Mouse (Mus musculus) stomach, embryonic 15.5 days (tissue): ENCODE results near the gene Camk2d. TPM values are rescaled to one million over a fixed set of nuclear protein-coding genes. Genes with fewer than 3 reads are reported as not detected.

Experiments
- ATAC-seq: fragments of 200-750 bp; cut with Nextera tagmentation; 2 replicates; pipeline ENCODE4 v1.8.0; 2017; ENCODE audit warnings: low read depth, moderate number of reproducible peaks, moderate TSS enrichment; ENCODE audit not compliant: insufficient read depth, low FRiP score
- H3K27ac ChIP-seq: fragments of 300-500 bp; sonication (generic); 2 replicates; pipeline ENCODE4 v1.5.1; 2015; ENCODE audit warnings: mild to moderate bottlenecking, inconsistent platforms
- H3K27me3 ChIP-seq: fragments of 300-500 bp; sonication (generic); replicated peaks from 2 replicates; pipeline ENCODE4 v1.6.1; 2015; ENCODE audit warnings: inconsistent platforms
- H3K36me3 ChIP-seq: fragments of 300-500 bp; sonication (generic); 2 replicates; pipeline ENCODE4 v1.6.1; 2015; ENCODE audit warnings: inconsistent platforms
- H3K4me1 ChIP-seq: fragments of 300-500 bp; sonication (generic); 2 replicates; pipeline ENCODE4 v1.6.1; 2015; ENCODE audit warnings: inconsistent platforms
- H3K4me2 ChIP-seq: fragments of 300-500 bp; sonication (generic); 2 replicates; pipeline ENCODE4 v1.6.1; 2015; ENCODE audit warnings: mild to moderate bottlenecking, inconsistent platforms
- H3K4me3 ChIP-seq: fragments of 300-500 bp; sonication (generic); replicated peaks from 2 replicates; pipeline ENCODE4 v1.5.1; 2015; ENCODE audit warnings: inconsistent platforms
- H3K9ac ChIP-seq: fragments of 300-500 bp; sonication (generic); 2 replicates; pipeline ENCODE4 v1.6.1; 2015; ENCODE audit warnings: inconsistent platforms
- H3K9me3 ChIP-seq: fragments of 300-500 bp; sonication (generic); 2 replicates; pipeline ENCODE4 v1.6.1; 2016; ENCODE audit warnings: inconsistent platforms
- WGBS: fragments of 180-500 bp; shearing (Covaris S2); methylation state at CpG from one replicate; pipeline ENCODE4 v1.1.7; 2015; 5-methylcytosine and 5-hydroxymethylcytosine counted together
- polyA plus RNA-seq: library from polyadenylated mRNA; unstranded; fragments of >200 nt; fragmentation: Nextera tagmentation; extraction: Ambion mirVana; gene quantifications from 2 replicates; pipeline ENCODE4 v1.2.1, GENCODE M21; 2015

The Camk2d gene
- polyA plus RNA-seq, 1 experiment from 2014 or later = 37.7 TPM

DNA sequence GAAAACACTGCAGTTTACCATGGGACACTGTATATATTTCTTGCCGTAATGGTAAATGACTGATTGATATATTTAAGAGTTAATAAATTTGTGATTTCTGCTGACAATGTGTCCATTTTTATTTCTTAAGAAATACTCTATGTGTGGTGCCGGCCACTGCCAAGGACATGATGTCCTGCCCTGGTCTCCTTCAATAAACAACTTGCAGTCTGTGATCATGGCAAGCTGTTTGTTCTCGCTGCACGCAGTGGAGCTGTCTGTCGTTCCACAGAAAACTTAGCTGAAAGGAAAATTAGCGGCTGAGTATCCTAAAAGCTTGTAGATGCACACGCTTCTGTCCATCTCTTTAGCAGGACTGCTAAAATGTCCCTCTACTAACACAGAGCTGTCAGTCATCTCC, 248.7 kb downstream of the Camk2d start:
- 0 out of 2 replicates have a peak, but pooled peaks cover 3% of the 10 kb centered on the region for H3K36me3 ChIP-seq
- H3K4me2 ChIP-seq = no peak overlapping the region
- no peak for ATAC-seq
- no peaks in the 10 kb centered on the region for H3K27me3 ChIP-seq
- no peak overlapping the region for H3K9ac ChIP-seq
- no peaks in the 10 kb centered on the region for H3K9me3 ChIP-seq
- WGBS = 85% methylated on average over 7 of the region's 7 CpGs
- H3K27ac ChIP-seq = no peak overlapping the region
- H3K4me1 ChIP-seq = no peaks in the 10 kb centered on the region
- no peak overlapping the region for H3K4me3 ChIP-seq

DNA sequence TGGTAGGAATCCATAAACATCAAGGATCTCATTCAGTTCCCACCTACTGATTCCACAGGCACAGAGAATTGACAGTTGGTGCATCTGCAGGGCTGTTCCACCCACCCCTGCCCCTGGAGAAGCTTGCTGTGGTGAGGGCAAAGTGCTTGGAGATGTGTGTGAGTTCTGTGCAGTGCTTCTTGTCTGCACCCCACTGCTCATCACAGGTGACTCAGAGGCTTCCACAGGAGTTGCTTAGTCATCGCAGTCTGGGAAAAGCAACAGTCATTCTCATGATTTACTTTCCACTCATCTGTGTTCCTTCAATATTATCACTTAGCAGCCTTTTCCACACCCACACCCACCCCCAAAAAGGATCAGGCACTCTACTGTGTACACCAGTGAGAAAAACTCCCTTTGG, 252.0 kb downstream of the Camk2d start:
- H3K9ac ChIP-seq = no peak overlapping the region
- H3K27me3 ChIP-seq = no peaks in the 10 kb centered on the region
- H3K27ac ChIP-seq = no peak overlapping the region
- WGBS = 82% methylated on average over 1 of the region's 1 CpGs
- no peak overlapping the region for H3K4me2 ChIP-seq
- H3K36me3 ChIP-seq = no peaks in the 10 kb centered on the region
- ATAC-seq = no peak
- no peaks in the 10 kb centered on the region for H3K4me1 ChIP-seq
- H3K4me3 ChIP-seq = no peak overlapping the region
- no peaks in the 10 kb centered on the region for H3K9me3 ChIP-seq

DNA sequence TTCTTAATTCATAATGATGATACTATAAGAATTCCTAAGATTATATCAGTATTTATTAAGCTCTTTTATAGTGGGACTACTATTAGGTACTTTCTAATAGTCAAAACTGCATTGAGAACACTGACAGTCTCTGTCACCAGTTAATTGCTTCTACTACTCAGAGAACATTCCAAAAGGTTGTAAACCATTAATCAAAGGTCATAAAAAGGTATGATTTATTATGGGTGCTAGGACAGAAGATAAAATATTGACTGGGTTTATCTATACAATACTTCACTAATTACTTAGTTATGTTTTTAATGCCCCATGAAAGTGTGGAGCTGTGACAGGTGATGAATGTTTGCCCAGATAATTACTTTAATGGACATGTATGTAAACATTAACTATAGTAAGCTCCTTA, 264.3 kb downstream of the Camk2d start:
- no peak overlapping the region for H3K9ac ChIP-seq
- no peaks in the 10 kb centered on the region for H3K4me1 ChIP-seq
- no peak overlapping the region for H3K27ac ChIP-seq
- ATAC-seq = no peak
- H3K36me3 ChIP-seq = no peaks in the 10 kb centered on the region
- H3K9me3 ChIP-seq = no peaks in the 10 kb centered on the region
- H3K4me3 ChIP-seq = no peak overlapping the region
- H3K27me3 ChIP-seq = no peaks in the 10 kb centered on the region
- no peak overlapping the region for H3K4me2 ChIP-seq

DNA sequence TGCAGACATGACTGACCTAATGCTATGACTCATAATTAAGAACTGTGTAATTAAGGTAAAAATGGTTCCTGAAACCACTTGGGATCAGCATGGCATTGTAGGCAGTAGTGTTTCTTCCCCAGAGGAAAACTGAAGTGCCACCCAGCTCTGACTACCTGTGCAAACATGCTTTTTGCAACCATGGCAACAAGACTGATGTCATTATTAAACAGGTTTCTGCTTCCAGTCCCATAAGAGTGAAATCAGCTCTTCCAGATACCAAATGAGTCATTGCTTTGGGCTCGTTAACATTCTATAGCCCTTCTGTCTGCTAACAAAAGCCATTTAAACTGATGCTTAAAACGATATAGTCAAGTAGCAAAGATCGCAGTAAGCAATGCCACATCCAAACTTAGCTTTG, 273.5 kb downstream of the Camk2d start:
- no peak overlapping the region for H3K27ac ChIP-seq
- H3K27me3 ChIP-seq = no peaks in the 10 kb centered on the region
- H3K4me3 ChIP-seq = no peak overlapping the region
- WGBS = 59% methylated on average over 3 of the region's 3 CpGs
- no peaks in the 10 kb centered on the region for H3K36me3 ChIP-seq
- no peaks in the 10 kb centered on the region for H3K4me1 ChIP-seq
- no peak overlapping the region for H3K9ac ChIP-seq
- ATAC-seq = peak; percentile 72; the same call in 1 of the 2 replicates
- no peak overlapping the region for H3K4me2 ChIP-seq
- H3K9me3 ChIP-seq = no peaks in the 10 kb centered on the region

DNA sequence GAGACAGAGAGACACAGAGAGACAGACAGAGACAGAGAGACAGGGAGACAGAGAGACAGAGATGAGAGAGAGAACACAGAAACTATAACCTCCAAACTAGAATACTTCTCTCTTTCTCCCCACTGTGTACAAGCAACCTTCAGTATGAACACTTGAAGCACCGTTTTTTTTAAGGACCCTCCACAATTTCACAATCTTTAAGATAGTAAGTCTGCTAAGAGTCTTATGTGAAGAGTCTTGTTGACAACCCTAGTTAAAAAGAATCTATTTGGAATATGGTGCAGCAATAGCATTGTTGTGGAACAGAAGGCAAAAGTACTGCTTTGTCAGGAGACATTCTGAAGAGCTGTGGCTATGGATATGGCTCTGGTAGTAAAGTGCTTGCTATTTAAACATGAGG, 274.6 kb downstream of the Camk2d start:
- Histone ChIP-seq H3K4me2 (no peak overlapping the region), H3K4me1 (no peaks in the 10 kb centered on the region), H3K9ac (no peak overlapping the region), H3K4me3 (no peak overlapping the region), H3K36me3 (no peaks in the 10 kb centered on the region), H3K27me3 (no peaks in the 10 kb centered on the region), H3K9me3 (no peaks in the 10 kb centered on the region), H3K27ac (no peak overlapping the region)
- WGBS = 88% methylated on average over 1 of the region's 1 CpGs
- ATAC-seq = no peak

DNA sequence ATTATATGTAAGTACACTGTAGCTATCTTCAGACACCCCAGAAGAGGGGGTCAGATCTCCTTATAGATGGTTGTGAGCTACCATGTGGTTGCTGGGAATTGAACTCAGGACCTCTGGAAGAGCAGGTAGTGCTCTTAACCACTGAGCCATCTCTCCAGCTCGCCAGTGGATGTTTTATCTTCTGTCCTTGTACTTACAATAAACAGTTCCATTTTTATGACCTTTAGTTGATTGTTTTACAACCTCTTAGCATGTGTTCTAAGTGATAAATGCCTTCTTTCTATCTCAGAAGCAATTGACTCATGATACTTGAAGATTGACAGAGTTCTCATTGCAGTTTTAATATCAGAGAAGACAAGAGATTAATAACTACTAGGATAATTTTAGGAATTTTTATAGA, 282.1 kb downstream of the Camk2d start:
- Histone ChIP-seq H3K4me1 (no peaks in the 10 kb centered on the region), H3K4me2 (no peak overlapping the region), H3K27ac (no peak overlapping the region), H3K9me3 (no peaks in the 10 kb centered on the region), H3K36me3 (no peaks in the 10 kb centered on the region), H3K27me3 (no peaks in the 10 kb centered on the region), H3K4me3 (no peak overlapping the region), H3K9ac (no peak overlapping the region)
- no peak for ATAC-seq
- 31% methylated on average over 1 of the region's 1 CpGs for WGBS

DNA sequence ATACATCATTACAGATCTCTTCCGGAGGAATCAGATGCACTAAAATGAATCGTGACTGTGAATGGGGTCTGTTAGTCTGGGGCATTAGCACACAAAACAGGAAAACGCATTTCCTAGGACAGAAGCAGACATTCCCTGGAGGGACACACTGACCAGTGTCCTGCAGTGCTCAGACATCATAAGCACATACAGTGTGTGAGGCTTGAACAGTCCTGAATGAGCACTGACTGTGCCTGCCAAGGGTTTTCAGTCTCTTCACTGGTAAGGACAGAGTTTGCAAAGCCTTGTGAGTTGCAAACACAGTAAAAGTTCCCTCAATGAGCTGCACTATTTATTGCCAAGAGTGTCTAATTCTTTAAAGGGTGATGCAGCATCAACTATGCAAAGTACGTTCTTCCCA, 290.0 kb downstream of the Camk2d start:
- Histone ChIP-seq H3K4me2 (no peak overlapping the region), H3K36me3 (no peaks in the 10 kb centered on the region), H3K9ac (no peak overlapping the region), H3K4me1 (no peaks in the 10 kb centered on the region), H3K27me3 (no peaks in the 10 kb centered on the region), H3K9me3 (no peaks in the 10 kb centered on the region), H3K4me3 (no peak overlapping the region), H3K27ac (no peak overlapping the region)
- WGBS = 63% methylated on average over 4 of the region's 4 CpGs
- no peak for ATAC-seq

DNA sequence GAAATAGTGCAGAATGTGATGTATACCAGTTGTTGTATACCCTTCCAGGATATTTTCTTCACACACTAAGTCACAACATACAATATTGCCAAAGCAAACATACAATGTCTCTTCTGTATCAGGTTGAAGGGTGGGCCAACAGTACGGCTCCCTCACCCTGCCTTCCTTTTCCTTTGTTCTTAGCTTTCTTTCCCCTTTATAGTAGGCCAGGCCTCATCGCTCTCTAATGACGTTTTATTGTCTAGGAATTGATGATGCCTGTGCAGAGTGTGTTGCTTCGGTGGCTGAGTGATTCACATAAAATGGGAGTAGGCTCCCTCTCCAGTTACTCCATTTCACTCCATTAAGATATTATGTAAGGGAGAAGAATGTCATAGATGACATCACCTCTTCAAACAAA, 290.5 kb downstream of the Camk2d start:
- H3K9ac ChIP-seq = no peak overlapping the region
- H3K4me2 ChIP-seq = no peak overlapping the region
- no peaks in the 10 kb centered on the region for H3K27me3 ChIP-seq
- no peak overlapping the region for H3K27ac ChIP-seq
- H3K36me3 ChIP-seq = no peaks in the 10 kb centered on the region
- no peak overlapping the region for H3K4me3 ChIP-seq
- H3K4me1 ChIP-seq = no peaks in the 10 kb centered on the region
- WGBS = 77% methylated on average over 4 of the region's 4 CpGs
- no peaks in the 10 kb centered on the region for H3K9me3 ChIP-seq
- ATAC-seq = no peak

Other genes with a start within 250 kb of the Camk2d start
- gene Arsj, start 232.6 kb upstream of the Camk2d start, polyA plus RNA-seq = 1.6 and 2.2 TPM in 2 replicates